Mouse (Mus musculus): Measurements from ENCODE around the gene H2al2a. TPM values are rescaled to one million over a fixed set of nuclear protein-coding genes. Genes with fewer than 3 reads are reported as not detected.
"Not testable (repeated sequence)": the region's sequence is repeated elsewhere in the genome, so short reads cannot be mapped to it uniquely, and the experiment has no call there.

H2al2a gene
- polyA plus RNA-seq, 1 experiment, result not detected

GRCm38 (mm10) chr2:17973246-17973645 is 23.5 kb downstream of the H2al2a start:
- H3K4me3 ChIP-seq (ENCODE audit: insufficient read depth, low read depth, low read length), result no peak overlapping the region
- no peaks in the 10 kb centered on the region for H3K4me1 ChIP-seq (ENCODE audit: control insufficient read depth, insufficient read depth, insufficient read length, low read length)
- no peak overlapping the region for H3K27ac ChIP-seq (replicated peaks; ENCODE audit: low read depth, low read length)

- no peaks in the 10 kb centered on the region for H3K4me1 ChIP-seq (ENCODE audit: control insufficient read depth, insufficient read depth, insufficient read length, low read length)
- H3K27ac ChIP-seq (replicated peaks; ENCODE audit: low read depth, low read length), result no peak overlapping the region
These were observed 23.9 kb downstream of the H2al2a start for GRCm38 (mm10) chr2:17972843-17973242.

GRCm38 (mm10) chr2:17971407-17971806 is 25.4 kb downstream of the H2al2a start:
- Histone ChIP-seq H3K4me3 (ENCODE audit: insufficient read depth, low read depth, low read length) (no peak overlapping the region), H3K4me1 (ENCODE audit: control insufficient read depth, insufficient read depth, insufficient read length, low read length) (no peaks in the 10 kb centered on the region), H3K27ac (replicated peaks; ENCODE audit: low read depth, low read length) (no peak overlapping the region)

More at GRCm38 (mm10) chr2:17972843-17973242, 23.9 kb downstream of the H2al2a start:
- no peak overlapping the region for H3K4me3 ChIP-seq (ENCODE audit: insufficient read depth, low read depth, low read length)

- Histone ChIP-seq H3K4me3 (ENCODE audit: insufficient read depth, low read depth, low read length) (no peak overlapping the region), H3K27ac (replicated peaks; ENCODE audit: low read depth, low read length) (no peak overlapping the region), H3K4me1 (ENCODE audit: control insufficient read depth, insufficient read depth, insufficient read length, low read length) (no peaks in the 10 kb centered on the region)
These were observed 26.1 kb downstream of the H2al2a start for GRCm38 (mm10) chr2:17970662-17971061.

- Histone ChIP-seq H3K27ac (replicated peaks; ENCODE audit: low read depth, low read length) (no peak overlapping the region), H3K4me3 (ENCODE audit: insufficient read depth, low read depth, low read length) (no peak overlapping the region)
These were observed 26.6 kb downstream of the H2al2a start for GRCm38 (mm10) chr2:17970187-17970586.

GRCm38 (mm10) chr2:17968571-17968970 is 28.2 kb downstream of the H2al2a start:
- Histone ChIP-seq H3K27ac (replicated peaks; ENCODE audit: low read depth, low read length) (no peak overlapping the region), H3K4me1 (ENCODE audit: control insufficient read depth, insufficient read depth, insufficient read length, low read length) (no peaks in the 10 kb centered on the region), H3K4me3 (ENCODE audit: insufficient read depth, low read depth, low read length) (no peak overlapping the region)

More at GRCm38 (mm10) chr2:17970187-17970586, 26.6 kb downstream of the H2al2a start:
- H3K4me1 ChIP-seq (ENCODE audit: control insufficient read depth, insufficient read depth, insufficient read length, low read length), result no peaks in the 10 kb centered on the region

- H3K4me1 ChIP-seq (ENCODE audit: control insufficient read depth, insufficient read depth, insufficient read length, low read length); H3K27ac ChIP-seq (replicated peaks; ENCODE audit: low read depth, low read length); H3K4me3 ChIP-seq (ENCODE audit: insufficient read depth, low read depth, low read length): not testable (repeated sequence)
These were observed 28.7 kb downstream of the H2al2a start for GRCm38 (mm10) chr2:17968037-17968436.

- Histone ChIP-seq H3K4me1 (ENCODE audit: control insufficient read depth, insufficient read depth, insufficient read length, low read length) (no peaks in the 10 kb centered on the region), H3K27ac (replicated peaks; ENCODE audit: low read depth, low read length) (no peak overlapping the region), H3K4me3 (ENCODE audit: insufficient read depth, low read depth, low read length) (no peak overlapping the region)
These were observed 37.3 kb downstream of the H2al2a start for GRCm38 (mm10) chr2:17959501-17959900.

- Histone ChIP-seq H3K4me1 (ENCODE audit: control insufficient read depth, insufficient read depth, insufficient read length, low read length) (no peaks in the 10 kb centered on the region), H3K4me3 (ENCODE audit: insufficient read depth, low read depth, low read length) (no peak overlapping the region)
These were observed 49.9 kb downstream of the H2al2a start for GRCm38 (mm10) chr2:17946875-17947274.

More at GRCm38 (mm10) chr2:17946875-17947274, 49.9 kb downstream of the H2al2a start:
- no peak overlapping the region for H3K27ac ChIP-seq (replicated peaks; ENCODE audit: low read depth, low read length)

Other genes starting within 250 kb of the H2al2a start
- 0.87 and 1.2 TPM in 2 replicates for gene A930004D18Rik, start 40.8 kb upstream of the H2al2a start, polyA plus RNA-seq (2012; ENCODE audit: insufficient read depth, insufficient read length, missing spikeins)
- 0.25 and 0.55 TPM in 2 replicates for gene Skida1, start 52.1 kb upstream of the H2al2a start, polyA plus RNA-seq (2012; ENCODE audit: insufficient read depth, insufficient read length, missing spikeins)
- gene Mllt10, start 58.3 kb upstream of the H2al2a start, polyA plus RNA-seq (2012; ENCODE audit: insufficient read depth, insufficient read length, missing spikeins), result 9.2 and 10.1 TPM in 2 replicates

Measured in brown adipose tissue, adult 24 weeks (tissue).